Mouse (Mus musculus) G1E (cell line): ENCODE measurements around the gene Hat1.

Experiments used
- CTCF ChIP-seq: IDR thresholded peaks from 2 replicates; pipeline ENCODE4 v1.5.1; 2012; ENCODE audit warnings: low read depth, low read length, inconsistent platforms, mixed read lengths
- GATA1 ChIP-seq: IDR thresholded peaks from 2 replicates; pipeline ENCODE4 v1.6.1; 2012; ENCODE audit warnings: borderline replicate concordance, low read length, inconsistent platforms, mixed read lengths
- POLR2AphosphoS5 ChIP-seq: IDR thresholded peaks from 2 replicates; pipeline ENCODE4 v1.6.1; 2012; ENCODE audit warnings: low read depth, low read length, inconsistent platforms; ENCODE audit not compliant: insufficient replicate concordance

DNA sequence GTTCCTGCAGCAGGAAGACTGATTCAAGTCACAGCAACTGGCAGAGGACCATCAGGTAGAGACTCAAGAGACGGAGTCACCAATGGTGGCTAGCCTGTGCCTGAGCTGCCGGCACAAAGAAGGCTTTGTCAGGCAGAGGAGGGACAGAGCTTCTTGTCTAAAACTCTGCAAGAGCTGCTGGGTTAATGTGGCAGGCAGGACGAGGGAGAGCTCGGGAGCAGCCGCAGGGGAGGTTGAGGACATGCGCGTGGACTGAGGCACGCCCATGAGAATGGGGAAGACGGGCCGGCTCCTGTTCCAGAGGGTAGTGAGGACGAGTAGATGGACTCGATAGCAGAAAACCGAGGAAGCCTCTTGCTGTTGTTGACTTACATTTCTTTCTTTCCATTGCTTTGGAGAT, 69.9 kb downstream of the Hat1 start:
- no peak for TF ChIP-seq CTCF
- TF ChIP-seq POLR2AphosphoS5: no peak
- no peak for TF ChIP-seq GATA1
